Mouse (Mus musculus): ENCODE results near the gene Dguok.

DNA sequence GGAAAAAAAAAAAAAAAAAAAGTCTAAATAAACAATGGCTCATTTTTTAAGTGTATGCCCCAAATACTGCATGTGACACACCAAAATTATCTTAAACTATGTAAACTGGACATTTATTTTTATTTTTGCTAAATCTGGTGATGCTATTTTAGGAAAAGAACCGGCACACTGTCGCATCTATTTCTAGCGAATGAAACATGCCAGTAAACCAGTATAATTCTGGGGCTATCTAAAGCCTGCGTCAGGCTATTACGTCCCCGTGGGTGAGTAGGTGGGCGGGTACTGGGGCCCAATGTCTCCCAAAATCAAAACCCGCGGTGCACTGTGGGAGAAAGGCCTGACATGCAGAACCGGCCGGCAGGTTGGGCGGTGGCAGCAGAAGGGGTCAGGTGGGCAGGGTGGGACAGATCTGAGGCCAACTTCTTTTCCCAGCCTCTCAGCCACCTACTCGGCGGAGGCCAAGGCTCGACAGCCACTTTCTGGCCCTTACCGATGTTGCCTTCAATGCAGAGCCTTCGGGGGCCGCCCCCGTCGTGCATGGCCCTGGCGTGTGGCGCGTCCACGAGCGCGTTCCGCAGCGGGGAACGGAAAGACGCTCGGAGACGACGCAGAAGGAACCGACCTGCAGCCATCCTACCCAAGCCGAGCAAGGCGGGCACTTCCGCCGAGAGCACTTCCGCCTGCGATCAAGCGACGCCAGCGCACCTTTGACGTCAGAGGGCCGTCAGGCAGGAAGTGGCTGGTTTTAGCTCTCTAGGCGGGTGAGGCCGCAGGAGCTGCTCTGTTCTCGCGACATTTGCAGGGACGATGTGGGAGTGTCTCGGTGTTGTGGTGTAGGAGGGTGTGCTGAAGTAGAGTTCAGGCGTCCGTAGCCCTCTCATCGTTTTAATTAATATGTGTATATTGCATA is at the start of gene Dguok:
- TF ChIP-seq GATA1 (IDR thresholded peaks at IDR 0.05; ENCODE audit: low read length) (no peak), TAL1 (IDR thresholded peaks at IDR 0.05; ENCODE audit: low read length) (no peak)
